Mouse (Mus musculus) heart, postnatal 36 days (tissue): ENCODE measurements around the gene Rps28. TPM values are rescaled to one million over a fixed set of nuclear protein-coding genes. Genes with fewer than 3 reads are reported as not detected.
"Not testable (repeated sequence)": the region's sequence is repeated elsewhere in the genome, so short reads cannot be mapped to it uniquely, and the experiment has no call there.

Source experiments
- DNase-seq, 2 experiments: peaks; one replicate each; pipeline ENCODE4 v3.0.0; 2021 to 2022
- intact Hi-C: fragments of 180-260 bp; cut with DNase I; formaldehyde crosslinking; loops from one replicate; pipeline ENCODE4 v1.15.1; 2025
- total RNA-seq, 2 experiments: library from RNA; stranded (reverse); gene quantifications; 2 replicates each; pipeline ENCODE4 v1.2.3; 2021

Rps28 gene
- total RNA-seq = 100 to 1,000 TPM; 764 to 784 TPM

DNA sequence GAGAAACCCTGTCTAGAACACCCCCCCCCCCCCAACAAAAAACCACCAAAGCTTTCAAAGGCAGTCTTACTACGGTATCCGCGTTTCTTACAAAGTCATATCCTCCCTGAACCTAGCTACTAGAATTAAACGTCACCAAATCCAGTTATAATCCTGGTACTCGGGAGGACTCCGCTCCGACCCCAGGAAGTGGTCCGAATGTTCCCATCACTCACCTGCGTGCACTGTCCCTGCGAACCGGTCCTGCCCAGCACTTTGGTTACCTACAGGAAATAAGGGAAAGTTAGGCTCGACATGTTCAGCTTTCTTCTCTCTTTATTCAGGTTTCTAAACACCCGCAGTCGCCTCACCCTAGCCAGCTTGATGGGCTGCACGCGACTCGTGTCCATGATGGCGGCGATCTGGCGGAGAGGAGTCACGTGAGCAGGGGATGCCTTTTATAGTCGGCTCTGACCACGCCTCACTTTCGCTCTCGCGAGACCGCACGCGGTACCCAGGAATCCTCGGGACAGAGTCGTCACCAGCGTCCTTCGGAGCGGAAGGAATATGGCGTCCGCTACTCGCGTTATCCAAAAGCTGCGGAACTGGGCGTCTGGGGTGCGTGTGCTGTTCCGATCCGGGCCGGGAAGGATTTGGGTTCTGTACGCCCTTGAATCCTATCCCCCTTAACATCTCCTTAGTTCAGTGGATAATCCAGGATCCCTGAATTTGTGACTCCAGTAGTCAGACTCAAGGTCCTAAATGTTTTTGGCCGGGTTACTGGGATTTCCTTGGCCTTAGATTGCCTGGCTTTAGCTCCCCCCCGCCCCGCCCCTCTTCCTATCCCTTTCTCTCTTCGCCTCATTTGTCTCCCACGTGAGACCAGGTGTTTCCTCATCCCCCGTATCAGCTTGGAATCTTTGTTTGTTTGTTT is at the start of gene Rps28, which contains the start of gene Ndufa7:
Rps28 (minus strand) TSS at position 479 of the 913 bp plus-strand sequence.
Ndufa7 (plus strand) TSS at position 489 of the 913 bp plus-strand sequence.
- intact Hi-C loops = loop anchor here (2.0 kb wide), 1 partner anchor 14 kb away; the partner anchor contains the start of gene Kank3
- peak; percentile 99 for DNase-seq

DNA sequence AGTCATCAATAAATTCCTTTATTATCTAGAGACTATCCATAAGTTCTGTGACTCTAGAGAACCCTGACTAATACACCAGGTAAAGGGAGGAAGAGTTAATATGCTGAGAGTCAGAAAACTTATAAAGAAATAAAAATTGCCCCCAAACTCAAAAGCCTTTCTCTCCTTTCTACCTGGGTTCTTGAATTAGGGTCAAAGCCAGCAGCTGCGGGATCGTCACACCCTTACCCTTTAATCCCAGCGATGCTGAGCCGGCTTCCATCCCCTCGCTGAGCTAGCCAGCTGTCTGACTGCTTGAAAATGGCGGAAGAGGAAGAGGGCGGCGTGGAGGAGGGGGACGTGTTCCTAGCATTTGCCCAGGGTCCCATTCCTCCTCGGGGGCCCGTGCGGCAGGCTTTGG is 49.2 kb upstream of the Rps28 start, which contains the start of gene Gm7029:
Gm7029 (plus strand) TSS at position 301 of the 400 bp plus-strand sequence.
- DNase-seq, intact Hi-C loops: not testable (repeated sequence)

DNA sequence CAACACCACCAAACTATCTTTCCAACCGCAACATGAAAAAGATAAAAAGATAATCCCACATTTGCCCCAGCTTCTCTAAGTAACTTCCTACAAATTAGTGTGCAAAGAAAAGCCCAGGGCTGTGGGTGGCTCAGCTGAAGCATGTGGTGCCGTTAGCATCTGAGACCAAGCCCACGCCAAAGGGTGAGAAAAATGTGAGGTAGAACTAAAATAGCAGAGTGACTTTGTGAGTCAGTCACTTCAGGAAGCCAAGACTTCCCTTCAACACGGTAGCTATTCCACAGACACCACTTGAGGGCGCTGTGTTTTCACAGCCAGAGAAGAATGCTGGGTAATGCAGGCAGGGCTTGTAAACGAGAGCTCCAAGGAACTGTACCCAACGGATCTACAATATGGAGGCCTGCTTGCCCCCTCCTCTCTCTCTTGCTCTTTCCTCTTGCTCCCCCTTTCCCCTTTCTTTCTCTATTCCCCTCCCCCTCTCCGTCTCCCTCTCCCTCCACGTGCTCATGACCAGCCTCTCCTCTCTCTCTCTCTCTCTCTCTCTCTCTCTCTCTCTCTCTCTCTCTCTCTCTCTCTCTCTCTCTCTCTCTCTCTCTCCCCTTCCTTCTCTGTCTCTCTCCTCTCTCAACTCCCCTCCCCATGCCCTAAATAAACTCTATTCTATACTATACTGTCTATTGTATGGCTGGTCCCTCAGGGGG is 41.1 kb upstream of the Rps28 start:
- intact Hi-C loops = no loop called here
- DNase-seq = peak; percentile 13 to 37

DNA sequence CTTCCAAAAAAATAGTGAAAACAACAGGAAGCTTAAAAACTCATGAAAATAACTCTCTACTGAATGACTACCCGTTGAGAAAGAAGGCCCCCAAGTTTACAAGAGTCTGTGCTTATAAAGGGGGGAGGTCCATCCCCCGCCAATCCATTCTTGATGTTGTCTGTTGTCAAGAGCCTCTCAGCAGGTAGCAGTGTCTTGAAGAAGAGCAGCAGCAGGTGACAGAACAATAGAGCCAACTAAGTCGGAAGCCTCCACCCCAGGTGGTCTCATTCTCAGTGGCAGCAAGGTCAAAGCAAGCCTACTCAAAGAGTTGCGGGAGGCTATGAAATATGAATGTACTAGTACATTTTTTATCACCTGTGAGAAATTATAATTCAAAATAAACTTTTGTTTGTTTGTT is 33.5 kb upstream of the Rps28 start:
- DNase-seq = no peak
- intact Hi-C loops = no loop called here

DNA sequence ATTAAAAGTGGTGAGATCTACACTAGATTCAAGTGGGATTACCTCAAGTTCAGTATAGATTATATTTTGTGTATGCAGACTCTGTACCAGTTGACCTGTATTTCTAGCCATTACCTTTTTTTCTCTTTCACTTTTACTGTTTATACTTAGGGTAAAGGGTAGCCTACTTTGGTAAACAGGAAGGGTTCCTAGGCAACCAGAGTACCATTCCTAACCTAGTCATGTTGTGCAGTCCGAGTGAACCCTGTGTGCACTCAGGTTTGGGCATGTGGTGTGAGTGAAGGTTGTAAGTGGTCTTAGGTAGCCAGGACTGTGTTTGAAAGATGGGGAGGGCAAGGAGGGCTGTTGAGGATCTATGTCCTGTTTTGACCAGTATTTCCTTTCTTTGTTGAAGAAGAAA is 27.0 kb upstream of the Rps28 start:
- DNase-seq = no peak
- intact Hi-C loops = no loop called here

DNA sequence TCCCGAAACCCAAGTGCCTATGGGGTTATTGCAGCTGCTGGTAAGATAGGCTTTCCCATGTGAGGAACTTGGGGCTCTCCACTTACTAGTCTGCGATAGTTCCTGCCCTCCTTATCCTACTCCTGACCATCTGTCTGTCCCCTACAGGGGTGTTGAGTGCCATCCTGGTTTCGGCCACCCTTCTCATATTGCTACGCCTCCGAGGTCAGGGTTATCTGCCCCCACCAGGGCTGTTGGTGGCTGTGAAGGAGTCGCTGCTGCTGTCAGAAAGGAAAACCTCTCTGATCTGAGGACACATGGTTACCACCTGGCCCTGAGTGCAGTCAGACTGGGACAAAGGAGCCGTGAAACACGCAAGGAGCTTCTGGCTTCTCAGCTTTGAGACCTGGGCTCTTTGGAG is 23.8 kb upstream of the Rps28 start:
- DNase-seq = no peak
- intact Hi-C loops = no loop called here

DNA sequence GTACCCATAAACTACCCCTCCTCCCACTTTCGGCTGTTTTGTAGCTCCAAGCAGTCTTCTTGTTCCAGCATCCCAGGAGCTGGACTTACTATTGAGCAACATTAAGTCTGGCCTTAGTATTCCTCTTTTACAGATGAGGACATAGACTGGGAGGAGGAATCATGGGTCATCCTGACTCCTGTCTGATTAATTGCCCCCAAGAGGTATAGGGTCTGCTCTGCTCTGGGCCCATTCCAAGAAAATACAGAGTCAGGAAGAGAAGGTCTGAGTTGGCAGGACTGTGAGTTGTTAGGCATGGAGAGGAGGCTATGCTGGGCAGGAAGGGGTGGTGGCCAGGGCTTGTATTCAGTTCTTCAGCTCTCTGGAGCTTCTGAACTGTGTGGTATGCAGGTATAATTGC is 19.8 kb upstream of the Rps28 start:
- intact Hi-C loops = loop anchor here (2.0 kb wide), 1 partner anchor 47 kb away; the partner anchor contains the start of gene Kifc1

DNA sequence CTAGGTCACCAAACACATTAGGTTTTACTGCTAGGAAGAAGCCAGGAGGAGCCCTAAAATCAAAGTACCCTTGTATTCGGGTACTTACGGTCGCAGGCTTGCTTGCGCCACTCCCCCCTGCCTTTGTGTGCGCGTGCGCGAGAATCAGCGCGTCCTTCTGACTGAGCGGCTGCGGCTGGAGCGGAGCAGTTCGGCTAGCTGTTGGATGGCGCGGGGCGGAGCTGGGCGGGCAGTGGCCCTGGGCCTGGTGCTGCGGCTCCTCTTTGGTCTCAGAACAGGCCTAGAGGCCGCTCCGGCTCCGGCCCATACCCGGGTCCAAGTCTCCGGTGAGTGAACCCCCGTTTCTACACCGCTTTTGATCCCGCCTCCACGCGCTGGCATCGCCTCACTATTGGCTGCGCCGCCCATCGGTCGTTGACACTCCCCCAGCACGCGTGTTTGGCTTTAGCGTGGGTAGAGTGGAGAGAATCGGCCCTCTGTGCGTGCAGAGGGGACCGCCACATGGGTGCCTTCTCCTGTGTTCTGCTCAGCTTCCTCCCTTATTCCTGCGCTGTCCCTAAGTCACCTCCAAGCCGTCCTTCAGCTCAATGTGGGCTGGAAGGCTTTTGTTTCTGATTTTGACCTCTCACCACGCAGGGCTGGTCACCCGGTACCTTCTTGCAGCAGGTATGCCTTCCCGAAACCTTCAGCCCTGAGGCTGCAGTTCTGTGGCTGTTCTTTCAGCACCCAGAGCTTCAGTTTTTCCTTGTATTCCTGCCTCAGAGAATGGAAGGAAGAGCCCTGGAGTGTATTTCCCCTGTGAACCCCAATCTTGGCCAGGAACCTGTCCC is 18.8 kb upstream of the Rps28 start, which contains the start of gene Cd320:
Cd320 (plus strand) TSS at position 126 of the 830 bp plus-strand sequence.
- DNase-seq = peak; percentile 89 to 96
- intact Hi-C loops = no loop called here

More for the DNA sequence above, 19.8 kb upstream of the Rps28 start:
- DNase-seq = no peak

DNA sequence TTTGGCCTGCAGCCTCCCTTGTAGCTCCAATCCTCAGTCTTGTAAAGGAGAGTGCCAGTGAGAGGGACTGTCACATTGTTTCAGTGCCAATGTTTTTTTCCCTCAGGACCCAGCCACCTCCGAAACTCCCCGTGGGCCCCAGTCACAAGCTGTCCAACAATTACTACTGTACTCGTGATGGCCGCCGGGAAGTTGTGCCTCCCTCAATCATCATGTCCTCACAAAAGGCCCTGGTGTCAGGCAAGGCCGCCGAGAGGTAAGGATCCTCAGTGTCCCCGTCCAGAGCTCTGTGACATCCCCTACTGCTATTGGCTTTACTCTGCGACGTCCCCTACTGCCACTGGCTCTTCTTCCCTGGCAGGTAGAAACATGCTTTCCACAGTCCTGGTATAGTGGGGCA is 5.2 kb upstream of the Rps28 start:
- intact Hi-C loops = no loop called here
- no peak for DNase-seq

DNA sequence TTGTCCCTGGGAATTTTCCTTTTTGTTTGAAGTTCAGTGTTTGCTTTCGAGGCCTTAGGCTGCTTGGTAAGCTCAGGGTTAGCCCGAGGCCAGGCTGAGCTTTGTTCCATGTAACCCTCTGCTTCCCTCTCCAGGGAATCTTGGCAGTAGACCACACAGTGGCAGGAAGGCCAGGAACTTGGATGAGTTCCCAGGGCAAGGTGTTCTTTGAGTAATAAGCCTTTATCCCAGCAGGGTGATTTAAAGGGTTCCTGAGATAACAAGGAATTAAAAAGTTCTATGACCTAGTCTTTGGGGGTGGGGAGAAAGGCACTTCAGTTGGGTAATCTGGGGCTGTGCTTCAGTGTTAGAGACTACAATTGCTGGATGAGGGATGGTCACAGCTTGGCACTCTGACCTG is 4.5 kb upstream of the Rps28 start:
- intact Hi-C loops = no loop called here
- peak; percentile 71 to 74 for DNase-seq

DNA sequence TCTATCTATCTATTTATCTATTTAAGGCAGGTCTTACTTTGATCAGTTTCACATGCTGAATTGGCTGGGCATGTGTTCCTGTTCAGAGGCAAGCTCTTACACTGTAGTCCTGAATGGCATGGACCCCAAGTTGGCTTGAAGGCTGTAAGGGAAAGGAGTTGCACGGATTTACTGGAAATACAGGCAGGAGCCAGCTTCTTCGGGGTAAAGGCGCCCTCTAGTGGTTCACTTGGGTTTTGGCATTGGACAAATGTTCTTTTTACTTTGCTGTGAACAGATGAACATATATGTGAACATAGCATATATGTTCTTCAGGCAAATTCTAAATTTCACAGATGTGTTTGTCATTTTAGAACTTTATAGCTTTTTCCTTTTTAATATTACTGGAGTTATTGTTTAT is 2.5 kb upstream of the Rps28 start:
- intact Hi-C loops = loop anchor here (2.0 kb wide), 1 partner anchor 388 kb away; no protein-coding TSS in a partner anchor
- peak; percentile 73 to 75 for DNase-seq

DNA sequence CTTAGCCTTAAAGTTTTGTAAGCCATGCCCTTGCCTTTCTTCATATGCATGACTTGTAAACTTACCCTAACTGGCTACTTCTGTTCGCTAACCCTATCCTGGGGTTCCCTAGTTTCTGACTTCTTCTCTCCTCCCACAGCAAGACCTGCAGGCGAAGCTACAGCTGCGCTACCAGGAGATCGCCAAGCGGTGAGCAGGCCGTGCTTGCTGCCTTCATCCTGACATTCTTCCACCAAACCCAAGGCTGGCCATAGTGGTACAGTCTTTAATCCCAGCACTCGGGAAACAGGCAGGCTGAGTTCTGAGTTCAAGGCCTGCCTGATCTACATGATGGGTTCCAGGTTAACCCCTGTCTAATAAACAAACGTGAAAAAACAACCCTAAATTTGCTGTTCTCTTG is 1.1 kb upstream of the Rps28 start:
- no peak for DNase-seq
- intact Hi-C loops = loop anchor here (2.0 kb wide), 1 partner anchor 15 kb away; the partner anchor contains the start of gene Kank3

DNA sequence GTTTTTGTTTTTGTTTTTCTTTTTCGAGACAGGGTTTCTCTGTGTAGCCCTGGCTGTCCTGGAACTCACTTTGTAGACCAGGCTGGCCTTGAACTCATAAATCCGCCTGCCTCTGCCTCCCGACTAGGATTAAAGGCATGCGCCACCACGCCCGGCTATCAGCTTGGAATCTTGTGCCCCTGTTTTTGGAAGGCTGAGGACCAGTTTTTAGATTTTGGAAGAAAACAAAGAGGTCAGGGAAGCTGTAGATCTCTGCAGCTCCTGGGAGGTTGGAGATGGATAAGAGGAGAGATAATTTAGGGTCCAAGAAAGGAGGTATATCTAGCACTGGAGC is 602 bp upstream of the Rps28 start:
- DNase-seq = not testable (repeated sequence)
- intact Hi-C loops = loop anchor here (2.0 kb wide), 1 partner anchor 14 kb away; the partner anchor contains the start of gene Kank3

DNA sequence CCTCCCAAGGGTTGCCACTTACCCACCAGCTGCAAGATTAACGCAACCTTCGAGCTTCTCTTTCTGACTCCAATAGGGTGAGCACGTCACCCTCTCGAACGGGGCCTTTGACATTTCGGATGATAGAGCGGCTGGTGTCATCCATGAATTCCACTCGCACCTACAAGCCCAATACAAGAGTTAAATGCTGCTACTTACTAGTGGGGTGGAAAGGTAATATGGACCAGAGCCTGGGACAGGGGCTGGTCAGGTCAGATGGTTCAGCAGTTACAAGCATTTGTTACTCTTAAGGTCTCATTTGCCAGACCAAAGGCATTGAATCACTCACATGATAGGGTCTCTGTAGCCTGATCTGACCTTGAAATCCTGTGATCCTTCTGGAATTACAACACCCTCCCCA is 1.2 kb downstream of the Rps28 start:
- DNase-seq, intact Hi-C loops: not testable (repeated sequence)

DNA sequence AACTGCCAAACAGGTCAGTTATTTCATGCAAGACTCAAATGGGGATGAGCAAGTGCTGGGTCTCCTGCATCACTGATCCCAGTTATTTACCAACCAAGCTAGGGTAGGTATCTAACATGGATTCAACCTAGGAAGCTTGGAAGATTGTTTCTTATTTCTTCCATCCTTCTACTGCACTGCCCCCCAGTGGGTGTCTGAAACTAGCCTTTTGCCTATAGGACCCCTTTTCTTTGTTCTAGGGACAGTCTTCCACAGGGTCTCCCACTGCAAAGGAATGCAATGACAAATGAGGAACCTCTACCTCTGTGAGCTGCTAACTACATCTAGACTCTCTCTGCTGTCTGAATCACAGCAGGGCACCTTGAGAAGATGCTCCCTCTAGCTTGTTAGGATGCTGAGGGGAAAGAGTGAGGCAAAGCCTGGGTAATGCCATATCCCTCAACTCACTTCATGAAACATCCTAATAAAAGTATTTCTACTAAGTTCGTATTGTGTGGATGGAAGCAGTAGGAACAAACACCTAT is 1.9 kb downstream of the Rps28 start:
- no peak for DNase-seq
- intact Hi-C loops = no loop called here

DNA sequence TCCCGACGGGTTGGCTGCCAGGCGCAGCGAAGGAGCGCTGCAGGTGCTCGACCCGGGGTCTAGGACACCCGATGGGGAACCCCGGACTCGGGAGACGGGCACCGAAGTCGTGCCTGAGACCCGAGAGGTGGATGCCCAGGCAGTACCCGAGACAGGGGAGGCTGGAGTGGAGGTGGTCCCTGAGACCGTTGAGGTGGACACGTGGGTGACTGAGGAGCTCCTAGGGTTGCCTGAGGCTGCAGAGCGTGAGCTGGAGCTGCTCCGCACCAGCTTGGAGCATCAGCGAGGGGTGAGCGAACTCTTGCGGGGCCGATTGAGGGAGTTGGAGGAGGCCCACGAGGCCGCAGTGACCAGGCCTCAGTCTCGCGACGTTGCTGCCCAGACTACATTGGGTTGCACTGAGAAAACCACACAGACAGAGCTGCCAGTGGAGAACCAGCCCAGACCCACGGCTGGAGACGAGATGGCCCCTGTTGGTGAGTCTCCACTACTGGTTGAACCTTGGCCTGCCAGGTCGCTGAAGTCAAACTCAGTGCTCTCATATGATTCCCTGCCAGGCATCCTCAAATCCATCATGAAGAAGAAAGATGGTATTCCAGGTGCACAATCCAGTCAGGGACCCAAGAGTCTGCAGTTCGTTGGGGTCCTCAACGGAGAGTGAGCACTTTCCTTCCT is 6.3 kb downstream of the Rps28 start:
- intact Hi-C loops = no loop called here
- no peak for DNase-seq

DNA sequence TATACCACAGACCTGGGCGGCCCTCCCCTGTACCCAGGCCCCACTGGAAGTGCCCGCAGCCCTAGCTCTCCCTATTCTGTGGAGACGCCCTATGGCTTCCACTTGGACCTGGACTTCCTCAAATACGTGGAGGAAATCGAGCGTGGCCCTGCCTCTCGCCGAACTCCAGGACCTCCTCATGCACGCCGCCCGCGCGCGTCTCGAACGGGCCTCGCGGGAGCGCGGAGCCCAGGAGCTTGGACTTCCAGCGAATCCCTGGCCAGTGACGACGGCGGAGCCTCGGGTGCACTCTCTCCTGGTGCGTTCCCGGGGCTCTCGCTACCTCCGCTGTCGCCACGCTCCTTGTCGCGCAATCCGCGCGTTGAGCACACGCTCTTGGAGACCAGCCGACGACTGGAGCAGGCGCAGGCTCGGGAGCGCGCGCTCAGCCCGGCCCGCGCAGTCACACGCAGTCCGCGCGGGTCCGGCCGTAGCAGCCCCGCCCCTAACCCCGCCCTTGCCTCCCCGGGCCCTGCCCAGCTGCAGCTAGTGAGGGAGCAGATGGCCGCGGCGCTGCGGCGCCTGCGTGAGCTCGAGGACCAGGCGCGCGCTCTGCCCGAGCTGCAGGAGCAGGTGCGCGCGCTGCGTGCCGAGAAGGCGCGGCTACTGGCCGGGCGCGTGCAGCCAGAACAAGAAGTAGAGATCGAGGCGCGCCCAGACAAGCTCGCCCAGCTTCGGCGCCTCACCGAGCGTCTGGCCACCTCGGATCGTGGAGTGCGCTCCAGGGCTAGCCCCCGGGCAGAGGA is 7.0 kb downstream of the Rps28 start:
- DNase-seq = peak; percentile 80 to 91
- intact Hi-C loops = no loop called here

DNA sequence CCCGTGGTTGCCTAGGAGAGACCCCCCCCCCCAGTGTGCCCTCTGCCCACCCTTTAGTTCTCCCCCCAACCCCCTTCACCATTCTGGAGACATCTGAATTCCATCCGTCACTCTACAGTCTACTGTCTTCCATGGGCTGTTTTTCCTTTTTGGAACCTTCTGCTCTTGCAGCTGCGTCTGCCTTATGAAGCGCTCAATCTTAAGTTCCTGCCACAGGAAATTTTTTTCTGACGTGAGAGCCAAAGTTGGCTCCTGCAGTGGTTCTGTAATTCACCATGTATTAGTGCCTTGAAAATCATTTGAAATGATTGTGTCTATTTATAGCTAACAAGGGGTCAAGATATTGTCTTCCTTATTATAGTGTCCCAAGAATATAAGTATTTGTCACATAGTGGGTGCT is 7.8 kb downstream of the Rps28 start:
- intact Hi-C loops = no loop called here

DNA sequence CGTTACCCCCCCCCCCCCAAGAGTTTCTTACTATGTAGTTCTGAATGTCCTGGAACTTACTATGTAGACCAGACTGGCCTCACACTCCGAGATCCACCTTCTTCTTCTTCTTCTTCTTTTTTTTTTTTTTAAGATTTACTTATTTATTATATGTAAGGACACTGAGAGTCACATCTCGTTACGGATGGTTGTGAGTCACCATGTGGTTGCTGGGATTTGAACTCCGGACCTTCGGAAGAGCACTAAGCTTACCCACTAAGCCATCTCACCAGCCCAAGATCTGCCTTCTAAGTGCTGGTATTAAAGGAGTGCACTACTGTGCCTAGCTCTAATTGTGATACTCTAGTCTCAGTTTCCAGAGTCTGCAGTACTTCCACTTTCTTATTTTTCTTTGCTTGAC is 9.0 kb downstream of the Rps28 start:
- intact Hi-C loops = no loop called here

More for the DNA sequence above, 7.8 kb downstream of the Rps28 start:
- no peak for DNase-seq

More for the DNA sequence above, 9.0 kb downstream of the Rps28 start:
- no peak for DNase-seq
